Mouse (Mus musculus): Measurements from ENCODE around the gene Syngap1. TPM values are rescaled to one million over a fixed set of nuclear protein-coding genes. Genes with fewer than 3 reads are reported as not detected.

The Syngap1 gene
- polyA plus RNA-seq, 1 experiment from 2014 or later: 7.4 TPM

DNA sequence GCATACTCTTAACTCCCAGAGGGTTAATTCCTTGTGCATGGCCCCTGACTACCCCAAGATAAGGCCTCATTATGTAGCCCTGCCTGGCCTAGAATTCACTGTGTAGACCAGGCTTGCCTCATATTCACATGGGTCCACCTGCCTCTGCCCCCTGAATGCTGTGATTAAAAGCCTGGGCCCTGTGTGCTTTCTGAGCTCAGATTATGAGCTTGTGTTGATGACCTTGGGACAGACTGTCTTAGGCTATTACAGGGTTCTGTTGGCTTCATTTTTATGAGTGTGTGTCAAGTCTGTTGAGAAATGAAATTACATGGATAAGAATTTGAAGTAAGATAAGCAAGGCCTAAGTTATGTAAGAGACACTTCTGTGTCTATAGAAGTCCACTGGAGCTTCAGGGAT lies 49.5 kb downstream of the Syngap1 start:
- Histone ChIP-seq H3K9ac (replicated peaks; ENCODE audit: low read depth, low read length) (no peak overlapping the region), H3K9me3 (ENCODE audit: control insufficient read depth, low read length) (no peaks in the 10 kb centered on the region), H3K27ac (ENCODE audit: low read depth, low read length) (no peak overlapping the region), H3K27me3 (ENCODE audit: control insufficient read depth, insufficient read depth, low read length) (no peaks in the 10 kb centered on the region), H3K4me3 (ENCODE audit: low read depth, low read length) (no peak overlapping the region), H3K4me2 (ENCODE audit: low read depth, low read length) (no peak overlapping the region), H3K36me3 (ENCODE audit: control insufficient read depth, insufficient read depth, low read length) (no peaks in the 10 kb centered on the region), H3K4me1 (ENCODE audit: control insufficient read depth, insufficient read depth, low read length) (no peaks in the 10 kb centered on the region)
- no peak for ATAC-seq (ENCODE audit: low read depth)

DNA sequence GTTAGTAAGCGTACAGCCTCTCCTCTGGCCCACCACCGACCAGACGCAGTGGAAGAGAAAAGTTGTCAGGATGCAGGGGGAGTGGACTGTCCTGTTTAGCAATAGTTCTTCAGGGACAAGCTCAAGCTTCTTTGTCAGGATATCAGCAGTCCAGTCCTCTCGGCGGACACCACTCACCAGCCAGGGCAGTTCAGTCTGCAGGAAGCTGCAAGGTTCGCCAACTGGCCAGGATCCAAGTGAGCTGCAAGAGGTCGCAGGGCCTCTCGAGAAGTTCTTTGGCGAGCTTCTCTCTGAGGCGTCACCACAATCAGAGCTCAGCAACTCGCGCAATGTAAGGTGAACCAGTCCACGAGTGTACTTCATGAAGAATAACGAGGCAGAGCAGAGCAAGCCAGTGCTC lies 53.4 kb downstream of the Syngap1 start:
- 79% methylated on average over 14 of the region's 14 CpGs for WGBS
- H3K4me3 ChIP-seq (ENCODE audit: low read depth, low read length): no peak overlapping the region
- ATAC-seq (ENCODE audit: low read depth): no peak
- H3K36me3 ChIP-seq (ENCODE audit: control insufficient read depth, insufficient read depth, low read length): no peaks in the 10 kb centered on the region
- H3K9me3 ChIP-seq (ENCODE audit: control insufficient read depth, low read length): no peaks in the 10 kb centered on the region
- no peak overlapping the region for H3K9ac ChIP-seq (replicated peaks; ENCODE audit: low read depth, low read length)
- no peaks in the 10 kb centered on the region for H3K27me3 ChIP-seq (ENCODE audit: control insufficient read depth, insufficient read depth, low read length)
- no peak overlapping the region for H3K27ac ChIP-seq (ENCODE audit: low read depth, low read length)
- H3K4me2 ChIP-seq (ENCODE audit: low read depth, low read length): no peak overlapping the region
- no peaks in the 10 kb centered on the region for H3K4me1 ChIP-seq (ENCODE audit: control insufficient read depth, insufficient read depth, low read length)

DNA sequence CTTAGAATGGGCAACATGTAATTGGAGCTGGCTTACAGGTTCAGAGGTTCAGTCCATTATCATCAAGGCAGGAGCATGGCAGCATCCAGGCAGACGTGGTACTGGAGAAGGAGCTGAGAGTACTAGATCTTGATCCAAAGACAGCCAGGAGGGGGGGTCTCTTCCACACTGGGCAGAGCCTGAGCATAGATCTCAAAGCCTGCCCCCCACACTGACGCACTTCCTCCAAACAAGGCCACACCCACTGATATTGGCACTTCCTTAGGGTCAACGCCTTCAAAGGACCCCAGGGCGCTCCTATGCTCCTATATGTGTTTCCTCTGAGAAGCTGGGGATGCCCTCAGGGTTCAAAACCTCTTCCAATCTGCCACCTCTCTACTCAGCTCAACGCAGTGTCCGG lies 54.0 kb downstream of the Syngap1 start:
- no peak overlapping the region for H3K9ac ChIP-seq (replicated peaks; ENCODE audit: low read depth, low read length)
- no peak overlapping the region for H3K4me2 ChIP-seq (ENCODE audit: low read depth, low read length)
- no peaks in the 10 kb centered on the region for H3K9me3 ChIP-seq (ENCODE audit: control insufficient read depth, low read length)
- no peaks in the 10 kb centered on the region for H3K4me1 ChIP-seq (ENCODE audit: control insufficient read depth, insufficient read depth, low read length)
- H3K4me3 ChIP-seq (ENCODE audit: low read depth, low read length): no peak overlapping the region
- H3K27ac ChIP-seq (ENCODE audit: low read depth, low read length): no peak overlapping the region
- no peak for ATAC-seq (ENCODE audit: low read depth)
- no peaks in the 10 kb centered on the region for H3K36me3 ChIP-seq (ENCODE audit: control insufficient read depth, insufficient read depth, low read length)
- WGBS: 79% methylated on average over 6 of the region's 6 CpGs
- H3K27me3 ChIP-seq (ENCODE audit: control insufficient read depth, insufficient read depth, low read length): no peaks in the 10 kb centered on the region

DNA sequence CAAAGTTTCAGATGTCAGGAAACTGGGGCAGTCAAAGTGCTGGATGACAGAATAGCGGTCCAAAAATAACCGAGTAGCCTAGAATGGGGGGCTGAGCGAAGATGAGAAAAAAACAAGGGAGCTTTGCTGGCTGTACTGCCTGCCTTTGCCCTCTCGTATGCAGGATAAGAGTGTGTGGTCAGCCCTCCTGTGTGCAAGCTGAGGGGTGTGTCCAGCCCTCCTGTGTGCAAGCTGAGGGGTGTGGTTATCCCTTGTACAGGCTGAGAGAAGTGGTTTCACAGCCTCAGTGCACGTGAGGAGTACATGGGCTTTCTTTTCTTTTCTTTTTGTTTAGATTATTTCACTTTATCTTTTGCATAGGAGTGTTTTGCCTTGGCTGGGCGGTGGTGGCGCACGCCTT lies 54.5 kb downstream of the Syngap1 start:
- H3K4me2 ChIP-seq (ENCODE audit: low read depth, low read length): no peak overlapping the region
- 82% methylated on average over 8 of the region's 8 CpGs for WGBS
- no peaks in the 10 kb centered on the region for H3K27me3 ChIP-seq (ENCODE audit: control insufficient read depth, insufficient read depth, low read length)
- H3K36me3 ChIP-seq (ENCODE audit: control insufficient read depth, insufficient read depth, low read length): no peaks in the 10 kb centered on the region
- no peaks in the 10 kb centered on the region for H3K4me1 ChIP-seq (ENCODE audit: control insufficient read depth, insufficient read depth, low read length)
- no peak overlapping the region for H3K27ac ChIP-seq (ENCODE audit: low read depth, low read length)
- no peaks in the 10 kb centered on the region for H3K9me3 ChIP-seq (ENCODE audit: control insufficient read depth, low read length)
- no peak overlapping the region for H3K4me3 ChIP-seq (ENCODE audit: low read depth, low read length)
- ATAC-seq (ENCODE audit: low read depth): no peak
- no peak overlapping the region for H3K9ac ChIP-seq (replicated peaks; ENCODE audit: low read depth, low read length)

DNA sequence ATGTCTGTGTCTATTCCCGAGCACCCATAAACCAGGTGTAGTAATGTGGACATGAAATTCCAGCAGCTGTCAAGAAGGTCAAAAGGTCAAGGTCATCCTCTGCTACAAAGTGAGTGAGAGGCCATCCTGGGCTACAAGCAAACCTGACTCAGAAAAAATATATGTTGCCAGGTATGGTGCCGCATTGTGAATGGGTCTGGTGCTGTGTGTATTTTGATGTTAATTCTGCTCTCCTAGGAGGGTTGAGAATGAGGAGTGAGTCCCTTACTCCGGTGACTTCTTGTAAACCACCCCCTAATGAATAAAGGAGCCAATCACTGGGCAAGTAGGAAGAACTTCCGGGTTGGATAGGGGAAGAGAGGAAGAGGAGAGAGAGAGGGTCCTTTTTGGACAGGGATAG lies 56.6 kb downstream of the Syngap1 start:
- no peak overlapping the region for H3K4me3 ChIP-seq (ENCODE audit: low read depth, low read length)
- no peak overlapping the region for H3K9ac ChIP-seq (replicated peaks; ENCODE audit: low read depth, low read length)
- no peaks in the 10 kb centered on the region for H3K9me3 ChIP-seq (ENCODE audit: control insufficient read depth, low read length)
- no peak overlapping the region for H3K27ac ChIP-seq (ENCODE audit: low read depth, low read length)
- no peaks in the 10 kb centered on the region for H3K4me1 ChIP-seq (ENCODE audit: control insufficient read depth, insufficient read depth, low read length)
- no peak for ATAC-seq (ENCODE audit: low read depth)
- no peak overlapping the region for H3K4me2 ChIP-seq (ENCODE audit: low read depth, low read length)
- H3K36me3 ChIP-seq (ENCODE audit: control insufficient read depth, insufficient read depth, low read length): no peaks in the 10 kb centered on the region
- H3K27me3 ChIP-seq (ENCODE audit: control insufficient read depth, insufficient read depth, low read length): no peaks in the 10 kb centered on the region
- WGBS: 76% methylated on average over 4 of the region's 4 CpGs

DNA sequence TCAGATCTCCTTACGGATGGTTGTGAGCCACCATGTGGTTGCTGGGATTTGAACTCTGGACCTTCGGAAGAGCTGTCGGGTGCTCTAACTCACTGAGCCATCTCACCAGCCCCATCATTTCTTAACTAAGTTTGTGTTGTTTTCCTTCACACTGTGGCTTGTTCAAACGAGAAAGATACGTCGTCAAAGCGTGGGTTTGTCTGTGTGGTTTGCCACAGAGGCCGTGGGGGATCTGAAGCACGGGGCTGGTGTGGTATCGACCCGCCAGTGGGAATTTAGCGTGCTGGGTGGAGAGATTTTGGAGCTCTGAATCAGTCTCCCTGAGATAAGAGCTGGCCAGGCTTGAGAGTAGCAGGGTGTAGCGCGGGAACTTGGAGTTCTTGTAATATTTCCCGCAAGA lies 57.2 kb downstream of the Syngap1 start:
- no peaks in the 10 kb centered on the region for H3K4me1 ChIP-seq (ENCODE audit: control insufficient read depth, insufficient read depth, low read length)
- no peak overlapping the region for H3K4me3 ChIP-seq (ENCODE audit: low read depth, low read length)
- WGBS: 92% methylated on average over 15 of the region's 15 CpGs

DNA sequence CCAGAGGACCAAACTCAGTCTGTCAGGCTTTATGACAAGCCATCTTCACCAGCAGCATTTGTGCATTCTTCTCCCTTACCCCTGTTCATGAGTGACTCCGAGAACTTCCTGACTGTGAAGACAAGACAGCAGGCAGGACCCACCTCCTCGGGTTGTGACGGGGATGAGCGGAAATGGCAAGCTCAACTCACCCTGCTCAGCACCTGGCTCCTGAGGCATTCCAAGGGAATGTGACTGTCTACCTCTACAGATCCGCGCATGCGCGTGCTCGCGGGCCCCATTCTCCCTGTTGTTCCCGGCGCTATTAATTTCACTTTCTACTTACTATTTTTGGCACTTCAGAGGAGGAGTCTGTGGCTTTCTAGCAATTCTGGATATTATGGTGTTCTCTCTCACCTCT lies 58.9 kb downstream of the Syngap1 start:
- WGBS: 66% methylated on average over 12 of the region's 12 CpGs
- Histone ChIP-seq H3K27me3 (ENCODE audit: control insufficient read depth, insufficient read depth, low read length) (no peaks in the 10 kb centered on the region), H3K36me3 (ENCODE audit: control insufficient read depth, insufficient read depth, low read length) (no peaks in the 10 kb centered on the region), H3K27ac (ENCODE audit: low read depth, low read length) (no peak overlapping the region), H3K9me3 (ENCODE audit: control insufficient read depth, low read length) (no peaks in the 10 kb centered on the region), H3K4me3 (ENCODE audit: low read depth, low read length) (no peak overlapping the region), H3K4me2 (ENCODE audit: low read depth, low read length) (no peak overlapping the region), H3K4me1 (ENCODE audit: control insufficient read depth, insufficient read depth, low read length) (no peaks in the 10 kb centered on the region), H3K9ac (replicated peaks; ENCODE audit: low read depth, low read length) (no peak overlapping the region)
- no peak for ATAC-seq (ENCODE audit: low read depth)

More for the DNA sequence above, 57.2 kb downstream of the Syngap1 start:
- Histone ChIP-seq H3K36me3 (ENCODE audit: control insufficient read depth, insufficient read depth, low read length) (no peaks in the 10 kb centered on the region), H3K4me2 (ENCODE audit: low read depth, low read length) (no peak overlapping the region), H3K9ac (replicated peaks; ENCODE audit: low read depth, low read length) (no peak overlapping the region), H3K9me3 (ENCODE audit: control insufficient read depth, low read length) (no peaks in the 10 kb centered on the region), H3K27me3 (ENCODE audit: control insufficient read depth, insufficient read depth, low read length) (no peaks in the 10 kb centered on the region), H3K27ac (ENCODE audit: low read depth, low read length) (no peak overlapping the region)
- ATAC-seq (ENCODE audit: low read depth): no peak

DNA sequence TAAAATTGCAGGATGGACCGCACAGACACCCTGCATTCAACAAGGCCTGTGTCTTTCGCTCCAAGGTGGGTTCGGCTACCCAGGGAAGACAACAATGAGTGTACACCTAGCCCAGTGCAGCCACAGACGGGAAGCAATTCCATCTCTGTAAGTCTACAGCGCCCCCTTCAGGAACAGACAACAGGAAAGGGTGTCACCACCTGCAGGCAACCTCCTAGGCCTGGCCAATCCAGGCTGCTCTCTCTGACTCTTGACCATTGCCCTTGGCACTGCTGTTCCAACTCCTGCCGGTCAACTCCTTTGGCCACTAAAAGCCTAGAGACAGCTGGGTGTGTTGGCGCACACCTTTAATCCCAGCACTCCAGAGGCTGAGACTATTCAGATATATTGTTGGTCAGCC lies 60.1 kb downstream of the Syngap1 start:
- Histone ChIP-seq H3K9me3 (ENCODE audit: control insufficient read depth, low read length) (no peaks in the 10 kb centered on the region), H3K4me2 (ENCODE audit: low read depth, low read length) (no peak overlapping the region), H3K27ac (ENCODE audit: low read depth, low read length) (no peak overlapping the region), H3K36me3 (ENCODE audit: control insufficient read depth, insufficient read depth, low read length) (no peaks in the 10 kb centered on the region), H3K4me1 (ENCODE audit: control insufficient read depth, insufficient read depth, low read length) (no peaks in the 10 kb centered on the region), H3K9ac (replicated peaks; ENCODE audit: low read depth, low read length) (no peak overlapping the region), H3K4me3 (ENCODE audit: low read depth, low read length) (no peak overlapping the region), H3K27me3 (ENCODE audit: control insufficient read depth, insufficient read depth, low read length) (no peaks in the 10 kb centered on the region)
- no peak for ATAC-seq (ENCODE audit: low read depth)
- 81% methylated on average over 7 of the region's 7 CpGs for WGBS

DNA sequence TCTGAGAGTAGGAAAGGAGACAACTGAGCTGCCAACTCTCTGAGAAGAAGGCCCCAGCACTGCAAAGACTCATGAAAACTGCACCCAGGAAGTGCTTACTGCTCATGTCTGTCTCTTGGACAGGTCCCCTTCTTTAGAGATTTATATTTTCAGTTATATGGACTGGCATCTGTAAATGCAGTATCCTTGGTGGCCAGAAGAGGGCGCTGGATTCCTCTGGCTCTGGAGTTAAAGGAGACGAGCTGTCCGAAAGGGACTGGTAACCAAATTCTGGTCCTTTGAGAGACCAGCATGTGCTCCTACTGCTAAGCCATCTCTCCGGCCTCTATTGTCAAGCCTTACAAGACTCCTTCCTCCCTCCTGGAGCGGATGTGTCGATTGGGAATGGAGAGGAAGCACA lies 60.8 kb downstream of the Syngap1 start:
- no peaks in the 10 kb centered on the region for H3K9me3 ChIP-seq (ENCODE audit: control insufficient read depth, low read length)
- H3K27me3 ChIP-seq (ENCODE audit: control insufficient read depth, insufficient read depth, low read length): no peaks in the 10 kb centered on the region
- H3K27ac ChIP-seq (ENCODE audit: low read depth, low read length): no peak overlapping the region
- no peak overlapping the region for H3K4me3 ChIP-seq (ENCODE audit: low read depth, low read length)
- H3K4me1 ChIP-seq (ENCODE audit: control insufficient read depth, insufficient read depth, low read length): no peaks in the 10 kb centered on the region
- no peaks in the 10 kb centered on the region for H3K36me3 ChIP-seq (ENCODE audit: control insufficient read depth, insufficient read depth, low read length)
- no peak overlapping the region for H3K9ac ChIP-seq (replicated peaks; ENCODE audit: low read depth, low read length)
- WGBS: 45% methylated on average over 6 of the region's 6 CpGs
- H3K4me2 ChIP-seq (ENCODE audit: low read depth, low read length): no peak overlapping the region
- no peak for ATAC-seq (ENCODE audit: low read depth)

DNA sequence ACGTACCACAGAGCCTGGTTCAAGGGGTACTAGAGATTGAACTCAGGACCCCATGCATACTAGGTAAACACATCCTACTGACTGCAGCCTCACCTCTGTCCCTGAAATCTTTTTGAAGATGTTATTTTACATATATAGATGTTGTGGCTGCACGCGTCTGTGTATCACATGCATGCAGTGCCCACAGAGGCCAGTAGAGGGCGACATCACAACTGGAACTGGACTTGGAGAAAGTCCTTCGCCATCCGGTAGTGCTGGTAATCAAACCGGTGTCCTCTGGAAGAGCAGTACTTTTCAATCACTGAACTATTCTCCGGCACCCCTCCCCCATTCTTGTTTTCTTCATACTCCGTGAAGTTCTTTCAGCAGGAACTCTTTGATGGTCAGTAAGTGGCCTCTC lies 63.4 kb downstream of the Syngap1 start:
- no peak overlapping the region for H3K4me3 ChIP-seq (ENCODE audit: low read depth, low read length)
- H3K9me3 ChIP-seq (ENCODE audit: control insufficient read depth, low read length): no peaks in the 10 kb centered on the region
- no peak overlapping the region for H3K4me2 ChIP-seq (ENCODE audit: low read depth, low read length)
- H3K27me3 ChIP-seq (ENCODE audit: control insufficient read depth, insufficient read depth, low read length): no peaks in the 10 kb centered on the region
- H3K9ac ChIP-seq (replicated peaks; ENCODE audit: low read depth, low read length): no peak overlapping the region
- ATAC-seq (ENCODE audit: low read depth): no peak
- WGBS: 38% methylated on average over 9 of the region's 9 CpGs
- H3K27ac ChIP-seq (ENCODE audit: low read depth, low read length): no peak overlapping the region
- H3K36me3 ChIP-seq (ENCODE audit: control insufficient read depth, insufficient read depth, low read length): no peaks in the 10 kb centered on the region
- H3K4me1 ChIP-seq (ENCODE audit: control insufficient read depth, insufficient read depth, low read length): no peaks in the 10 kb centered on the region
